Mouse (Mus musculus) lung, embryonic 16.5 days (tissue): ENCODE measurements at regions not wholly inside any gene's neighbourhood (a gene's known extent, or its start where the extent isn't known, plus 50 kb on each side); places are given as distances from the start of the nearest gene placed in this dataset.

Source experiments
- ATAC-seq: fragments of 200-750 bp; cut with Nextera tagmentation; 2 replicates; pipeline ENCODE4 v1.8.0; 2017; ENCODE audit warnings: low read depth, mild to moderate bottlenecking, moderate library complexity
- H3K27ac ChIP-seq: fragments of 300-500 bp; sonication (generic); 2 replicates; pipeline ENCODE4 v1.5.1; 2014; ENCODE audit warnings: mild to moderate bottlenecking, control low read depth, low read length
- H3K27me3 ChIP-seq: fragments of 300-500 bp; sonication (generic); 2 replicates; pipeline ENCODE4 v1.6.1; 2014; ENCODE audit warnings: low read depth, low read length, mixed read lengths; ENCODE audit not compliant: control insufficient read depth, insufficient read depth
- H3K36me3 ChIP-seq: fragments of 300-500 bp; sonication (generic); 2 replicates; pipeline ENCODE4 v1.6.1; 2014; ENCODE audit warnings: low read length; ENCODE audit not compliant: control insufficient read depth, insufficient read depth
- H3K4me1 ChIP-seq: fragments of 300-500 bp; sonication (generic); replicated peaks from 2 replicates; pipeline ENCODE4 v1.6.1; 2014; ENCODE audit warnings: low read length, mixed read lengths; ENCODE audit not compliant: control insufficient read depth, insufficient read depth
- H3K4me2 ChIP-seq: fragments of 300-500 bp; sonication (generic); 2 replicates; pipeline ENCODE4 v1.6.1; 2014; ENCODE audit warnings: low read depth, low read length, control low read depth
- H3K4me3 ChIP-seq: fragments of 300-500 bp; sonication (generic); 2 replicates; pipeline ENCODE4 v1.5.1; 2014; ENCODE audit warnings: mild to moderate bottlenecking, low read length, control low read depth
- H3K9ac ChIP-seq: fragments of 300-500 bp; sonication (generic); 2 replicates; pipeline ENCODE4 v1.6.1; 2014; ENCODE audit warnings: low read length, control low read depth
- H3K9me3 ChIP-seq: fragments of 300-500 bp; sonication (generic); 2 replicates; pipeline ENCODE4 v1.6.1; 2016; ENCODE audit warnings: low read length; ENCODE audit not compliant: control insufficient read depth
- WGBS: fragments of 180-500 bp; shearing (Covaris S2); extraction: QIAGEN DNeasy Blood & Tissue Kit; methylation state at CpG from one replicate; pipeline ENCODE4 v1.1.7; 2014; 5-methylcytosine and 5-hydroxymethylcytosine counted together

DNA sequence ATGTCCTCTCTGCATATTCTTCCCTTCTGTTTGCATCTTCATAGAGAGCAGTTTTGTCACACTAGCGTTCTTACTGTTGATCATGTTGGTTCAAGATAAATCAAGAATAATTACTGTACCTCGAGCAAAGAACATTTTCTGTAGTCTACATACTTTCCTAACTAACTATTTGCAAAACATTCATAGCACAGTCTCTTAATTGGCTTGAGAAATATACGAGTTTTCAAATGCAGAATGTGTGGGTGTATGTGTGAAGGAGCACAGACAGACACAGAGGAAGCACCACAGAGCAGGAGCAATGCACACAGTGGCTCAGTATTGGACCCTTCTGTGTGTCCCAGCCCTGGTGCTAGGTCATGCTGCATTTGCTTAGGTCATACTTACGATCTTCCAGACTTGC, 322.7 kb upstream of the 4931417E11Rik start:
- H3K4me2 ChIP-seq: no peak overlapping the region
- no peaks in the 10 kb centered on the region for H3K27me3 ChIP-seq
- no peak for ATAC-seq
- H3K9me3 ChIP-seq: no peaks in the 10 kb centered on the region
- H3K4me3 ChIP-seq: no peak overlapping the region
- no peaks in the 10 kb centered on the region for H3K4me1 ChIP-seq
- H3K36me3 ChIP-seq: no peaks in the 10 kb centered on the region
- no peak overlapping the region for H3K27ac ChIP-seq
- WGBS: 53% methylated on average over 4 of the region's 4 CpGs
- H3K9ac ChIP-seq: no peak overlapping the region

DNA sequence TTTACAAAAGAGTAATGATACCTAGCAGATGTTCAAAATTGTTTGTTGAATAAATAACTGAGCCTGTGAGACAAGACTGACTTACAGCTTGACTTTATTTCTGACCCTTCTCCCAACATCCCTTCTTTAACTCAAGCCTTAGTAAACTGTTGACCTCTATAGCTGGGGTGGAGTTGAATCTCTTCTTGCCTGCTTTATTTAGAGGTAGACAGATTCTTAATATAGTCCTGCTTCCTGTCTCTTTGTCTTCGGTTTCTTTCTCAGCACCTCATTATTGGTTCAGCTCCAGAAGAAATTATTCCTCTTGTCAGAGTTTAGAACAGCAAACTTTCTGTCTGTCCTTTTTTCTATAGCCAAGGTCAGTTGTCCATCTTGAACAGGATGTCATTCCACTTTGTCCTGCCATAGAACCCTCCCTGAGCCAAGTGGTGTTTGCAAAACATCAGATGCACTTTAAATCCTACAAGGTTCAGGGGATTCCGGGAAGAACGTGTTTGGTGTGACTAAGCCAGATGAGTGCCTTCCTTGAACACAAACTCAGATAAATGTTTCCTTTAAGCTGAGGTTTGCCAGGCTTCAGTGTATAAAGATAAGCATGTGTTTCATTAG, 286.8 kb upstream of the 4931417E11Rik start:
- Histone ChIP-seq H3K9me3 (no peaks in the 10 kb centered on the region), H3K27me3 (no peaks in the 10 kb centered on the region), H3K4me2 (no peak overlapping the region), H3K36me3 (no peaks in the 10 kb centered on the region), H3K4me3 (no peak overlapping the region), H3K27ac (no peak overlapping the region), H3K4me1 (no peaks in the 10 kb centered on the region), H3K9ac (no peak overlapping the region)
- peak; percentile 64; the same call in 1 of the 2 replicates for ATAC-seq
- WGBS: 28% methylated on average over 3 of the region's 3 CpGs
